Mouse (Mus musculus): ENCODE measurements around the gene Glrx.

The Glrx gene

GRCm38 (mm10) chr13:75883792-75884191 lies 44.1 kb downstream of the Glrx start:
- no peak for DNase-seq (ENCODE audit: low read depth, low spot score)

- DNase-seq (ENCODE audit: low read depth, low spot score) = no peak
Observed at GRCm38 (mm10) chr13:75891868-75892267, 52.2 kb downstream of the Glrx start.

GRCm38 (mm10) chr13:75892291-75892690 lies 52.6 kb downstream of the Glrx start:
- DNase-seq (ENCODE audit: low read depth, low spot score) = no peak

- no peak for DNase-seq (ENCODE audit: low read depth, low spot score)
Observed at GRCm38 (mm10) chr13:75892876-75893275, 53.2 kb downstream of the Glrx start.
